Mouse (Mus musculus) embryo, embryonic 9.5 days (tissue): Measurements from ENCODE around the gene Cux2.

Experiments
- DNase-seq: peaks from one replicate; pipeline ENCODE4 v3.0.0-alpha.2; 2017; ENCODE audit errors: extremely low spot score

Cux2 gene

DNA sequence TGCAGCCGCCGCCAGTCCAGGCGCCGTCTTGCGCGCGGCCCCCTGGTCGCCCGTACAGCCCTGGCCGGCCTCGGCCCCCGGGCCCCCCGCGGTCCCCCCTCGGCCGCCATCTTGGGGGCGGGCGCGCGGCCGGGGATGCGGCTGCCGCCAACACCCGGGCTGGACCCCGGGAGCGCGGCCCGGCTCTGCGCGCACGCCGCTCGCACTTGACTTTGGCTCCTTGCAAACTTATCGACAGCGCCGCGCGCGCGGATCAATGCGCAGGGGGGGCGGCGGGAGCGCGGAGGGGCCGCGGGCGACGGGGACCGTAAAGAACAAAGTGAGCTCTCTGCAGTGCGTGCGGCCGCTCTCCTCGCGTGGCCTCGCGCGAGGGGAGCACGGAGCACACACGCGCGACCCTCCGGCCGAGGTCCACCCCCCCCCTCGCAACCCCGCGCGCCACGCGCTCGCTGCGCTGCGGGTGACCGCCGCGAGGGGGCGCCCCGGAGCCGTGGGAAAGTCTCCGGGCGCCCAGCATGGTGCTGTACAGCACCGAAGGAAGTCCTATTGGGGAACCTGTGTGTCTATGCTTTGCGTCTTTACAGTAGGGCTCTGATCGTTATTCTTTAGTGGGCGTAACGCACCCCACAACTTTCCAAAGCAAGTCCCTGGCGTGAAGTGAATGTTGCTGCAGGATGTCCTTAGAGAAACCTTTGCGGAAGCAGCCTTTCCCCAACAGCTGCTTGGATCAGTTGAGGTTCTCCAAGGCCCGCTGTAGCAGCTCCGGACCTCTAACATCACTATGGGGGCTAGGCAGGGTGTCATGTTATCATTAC lies at the start of gene Cux2:
Cux2 (minus strand) TSS at position 86 of the 815 bp plus-strand sequence.
- peak; percentile 83 for DNase-seq

DNA sequence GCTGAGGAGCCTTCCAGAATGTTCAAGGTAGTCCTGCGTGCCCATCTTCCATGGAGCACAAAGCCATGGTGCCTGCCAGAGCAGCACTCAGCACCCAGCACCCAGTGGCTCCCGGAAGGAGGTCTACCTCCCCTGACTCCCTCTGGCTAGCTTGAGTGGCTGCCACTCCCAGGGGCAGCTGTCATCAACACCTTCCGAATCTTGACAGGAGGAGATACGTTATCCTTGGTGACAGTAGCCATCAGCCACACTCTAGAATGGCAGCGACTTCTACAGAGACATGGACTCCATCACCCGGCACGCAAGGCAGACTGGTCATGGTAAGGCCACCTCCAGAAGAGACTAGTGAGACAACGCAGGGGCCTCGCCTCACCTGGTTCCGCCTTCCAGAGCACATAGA lies 44.5 kb upstream of the Cux2 start:
- DNase-seq: no peak

DNA sequence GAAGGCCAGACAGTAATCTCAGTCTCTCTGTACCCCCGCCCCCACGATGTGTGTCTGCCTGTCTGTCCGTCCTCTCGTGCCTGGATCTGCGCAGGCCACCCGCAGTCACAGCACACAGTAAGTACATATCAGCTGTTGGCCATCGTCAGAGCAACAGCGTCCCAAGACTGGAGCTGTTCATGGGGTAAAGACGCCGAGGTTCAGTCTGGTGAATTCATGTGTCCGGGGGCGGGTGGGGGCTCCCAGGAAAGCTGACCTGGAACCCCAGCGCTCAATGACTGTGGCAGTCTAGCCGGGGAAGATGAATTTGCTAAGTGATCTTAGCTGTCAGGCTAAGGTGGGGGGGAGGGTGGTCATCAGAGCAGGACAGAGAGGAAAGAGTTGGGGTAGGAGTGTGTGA lies 43.8 kb upstream of the Cux2 start:
- DNase-seq: no peak

DNA sequence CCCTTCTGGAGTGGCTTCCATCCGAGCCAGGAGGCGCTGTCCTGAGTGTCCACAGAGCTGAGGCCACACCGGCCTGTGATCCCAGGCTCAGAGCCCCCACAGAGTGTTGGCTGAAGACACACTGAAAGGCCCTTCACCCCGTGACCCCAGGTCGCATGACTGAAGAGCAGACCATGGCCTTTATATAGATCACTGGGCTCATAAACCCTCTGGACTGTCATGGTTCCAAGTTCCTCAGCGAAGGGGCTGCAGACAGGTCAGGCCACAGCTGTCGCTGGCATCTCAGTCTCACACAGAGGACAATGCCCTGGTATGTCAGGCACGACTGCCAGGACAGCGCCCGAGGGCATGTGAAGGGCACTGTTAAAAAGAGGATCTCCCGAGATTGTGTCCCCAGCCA lies 42.9 kb upstream of the Cux2 start:
- DNase-seq: no peak

DNA sequence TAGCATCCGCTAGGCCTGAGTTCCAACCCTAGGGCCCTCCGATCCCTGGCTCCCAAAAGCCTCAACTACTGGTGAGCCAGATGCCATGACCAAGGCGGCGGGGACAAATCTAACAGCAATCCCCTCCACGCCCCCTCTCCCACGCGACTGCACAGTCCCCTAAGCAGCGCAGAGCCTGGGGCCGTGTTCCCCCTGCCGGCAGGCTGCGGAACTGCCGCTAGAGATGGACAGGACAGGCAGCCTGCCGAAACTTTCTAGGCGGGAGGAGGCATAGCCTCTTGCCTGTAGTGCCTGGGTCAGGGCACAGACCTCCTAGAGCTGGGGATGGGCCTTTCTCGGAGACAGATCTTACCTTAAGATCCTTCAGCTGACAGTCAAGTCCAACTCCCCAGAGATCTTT lies 41.2 kb upstream of the Cux2 start:
- peak; percentile 78 for DNase-seq

DNA sequence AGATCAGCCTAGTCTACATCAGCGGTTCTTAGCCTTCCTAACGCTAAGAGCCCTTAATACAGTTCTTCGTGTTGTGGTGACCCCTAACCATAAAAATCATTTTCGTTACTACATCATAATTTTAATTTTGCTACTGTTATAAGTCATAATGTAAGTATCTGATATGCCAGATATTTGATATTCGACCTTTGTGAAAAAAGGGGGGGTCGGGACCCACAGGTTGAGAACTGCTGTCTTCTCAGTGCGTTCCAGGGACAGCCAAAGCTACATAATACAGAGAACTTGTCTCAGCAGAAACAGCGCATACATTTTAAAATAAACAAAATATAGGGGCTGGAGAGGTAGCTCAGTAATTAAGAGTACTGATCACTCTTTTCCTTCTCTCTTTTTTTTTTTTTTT lies 39.8 kb upstream of the Cux2 start:
- no peak for DNase-seq

DNA sequence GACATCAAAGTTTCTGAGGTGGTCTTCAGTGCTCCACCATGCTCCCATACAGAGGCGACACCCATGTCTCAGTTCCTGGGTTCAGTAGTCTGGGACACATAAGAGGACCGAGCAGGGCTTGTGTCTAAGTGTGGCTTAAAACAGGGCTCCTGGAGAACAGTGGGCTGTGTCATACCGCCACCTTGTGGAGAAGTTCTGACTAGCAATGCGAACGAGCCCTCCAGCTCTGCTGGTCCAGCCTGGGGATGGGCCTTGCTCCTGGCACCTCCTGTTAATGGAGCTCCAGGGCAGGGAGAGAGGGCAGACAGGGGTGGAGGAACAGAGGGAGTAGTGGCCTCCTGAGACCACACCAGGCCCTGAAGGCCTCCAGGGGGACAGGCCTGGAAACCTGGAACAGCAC lies 39.0 kb upstream of the Cux2 start:
- peak; percentile 86 for DNase-seq

DNA sequence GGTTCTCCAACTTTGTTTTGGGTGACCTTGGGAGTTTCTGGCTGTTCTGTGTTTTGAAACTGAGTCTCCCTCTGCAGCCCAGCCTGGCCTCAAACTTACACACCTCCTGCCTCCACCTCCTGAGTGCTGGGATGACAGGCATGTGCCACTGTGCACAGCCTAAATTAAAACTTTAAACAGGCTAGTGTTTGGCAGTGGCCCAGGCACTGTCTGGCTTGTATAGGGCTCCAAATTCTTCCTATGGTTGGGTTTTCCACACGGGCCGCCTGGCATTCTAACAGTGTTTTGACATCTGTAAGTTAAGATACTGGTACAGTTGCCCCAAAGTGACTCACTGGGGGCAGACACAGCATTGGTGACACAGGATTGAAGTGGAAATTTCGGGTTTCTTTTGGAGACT lies 36.2 kb upstream of the Cux2 start:
- DNase-seq: no peak

DNA sequence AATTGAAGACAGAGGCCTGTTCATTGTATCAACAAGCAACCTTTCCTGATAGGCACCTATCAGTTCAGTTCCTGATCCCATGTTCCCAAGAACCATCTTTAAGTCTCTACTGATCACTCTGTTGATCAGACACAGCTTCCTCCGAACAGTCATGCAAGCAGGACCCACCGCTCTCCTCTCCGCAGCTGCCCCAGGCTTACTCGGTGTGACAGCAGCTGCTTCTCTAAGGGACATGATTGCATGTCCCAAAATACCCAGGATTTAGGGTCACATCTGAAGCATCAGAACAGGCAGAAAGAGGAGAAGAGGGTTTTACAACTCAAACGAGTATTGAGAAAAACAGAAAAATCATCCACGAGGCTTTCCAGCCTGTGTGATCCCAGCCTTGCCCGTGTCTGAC lies 35.4 kb upstream of the Cux2 start:
- DNase-seq: no peak

DNA sequence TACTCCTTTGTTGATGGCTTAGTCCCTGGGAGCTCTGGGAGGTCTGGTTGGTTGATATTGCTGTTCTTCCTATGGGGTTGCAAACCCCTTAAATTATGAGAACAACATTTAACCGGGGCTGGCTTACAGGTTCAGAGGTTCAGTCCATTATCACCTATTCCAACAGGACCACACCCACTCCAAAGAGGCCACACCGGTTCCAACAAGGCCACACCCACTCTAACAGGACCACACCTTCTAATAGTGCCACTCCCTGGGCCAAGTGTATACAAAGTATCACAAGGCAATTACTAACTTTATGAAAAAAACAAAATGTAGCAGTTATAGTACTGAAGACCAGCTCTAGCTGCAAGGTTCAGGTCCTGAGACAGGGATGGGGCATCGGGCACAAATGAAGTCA lies 34.6 kb upstream of the Cux2 start:
- no peak for DNase-seq

DNA sequence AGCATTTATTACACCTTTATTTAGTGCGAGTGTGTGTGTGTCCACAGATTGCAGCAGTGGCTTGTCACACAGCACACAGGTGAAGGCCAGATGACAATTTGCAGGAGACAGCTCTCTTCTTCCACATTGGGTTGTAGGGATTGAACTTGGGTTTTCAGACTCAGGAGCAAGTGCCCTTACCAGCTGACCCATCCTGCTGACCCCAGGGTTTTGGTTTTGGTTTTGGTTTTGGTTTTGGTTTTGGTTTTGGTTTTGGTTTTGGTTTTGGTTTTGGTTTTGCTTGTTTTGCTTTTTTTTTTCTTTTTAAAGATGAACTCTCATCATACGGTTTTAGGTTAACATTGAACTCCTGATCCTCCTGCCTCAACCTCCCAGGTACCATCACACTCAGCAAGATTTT lies 33.4 kb upstream of the Cux2 start:
- DNase-seq: no peak

DNA sequence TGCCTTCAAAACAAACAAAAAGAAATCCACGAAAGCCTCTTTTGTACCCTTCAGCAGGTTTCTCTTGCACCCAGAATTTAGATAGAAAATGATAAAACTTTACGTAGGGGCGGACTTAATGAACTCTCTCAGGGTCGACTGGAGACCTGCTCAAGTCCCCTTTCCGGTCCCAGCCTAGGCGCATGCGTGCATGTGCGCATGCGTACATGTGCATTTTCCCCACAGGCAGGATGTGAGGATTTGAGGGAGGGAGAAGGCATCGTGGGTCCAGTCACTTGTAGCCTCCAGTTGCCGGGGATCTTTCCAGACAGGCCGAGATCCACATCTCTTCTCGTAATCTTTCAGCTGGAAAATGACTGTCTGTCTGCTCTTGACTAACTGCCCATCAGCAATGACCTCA lies 31.6 kb upstream of the Cux2 start:
- DNase-seq: no peak

DNA sequence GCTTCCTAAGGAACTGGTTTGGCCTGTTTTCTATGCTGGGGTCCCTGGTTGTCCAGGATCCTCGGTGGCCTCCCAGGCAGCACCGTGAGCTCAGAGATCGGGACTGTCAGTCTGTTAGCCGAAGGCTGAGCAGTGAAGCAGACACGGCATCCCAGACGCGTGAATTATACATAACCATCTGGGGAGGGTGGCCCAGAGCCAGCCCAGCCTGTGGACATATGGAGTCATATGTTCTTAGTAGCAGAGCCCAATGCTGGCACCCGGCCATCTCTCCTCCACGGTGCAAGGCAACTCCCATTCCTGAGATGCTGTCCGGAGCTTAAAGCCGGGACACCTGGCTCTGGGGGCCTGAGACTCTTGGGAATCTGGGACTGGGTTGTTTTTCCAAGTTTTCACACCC lies 31.0 kb upstream of the Cux2 start:
- no peak for DNase-seq

DNA sequence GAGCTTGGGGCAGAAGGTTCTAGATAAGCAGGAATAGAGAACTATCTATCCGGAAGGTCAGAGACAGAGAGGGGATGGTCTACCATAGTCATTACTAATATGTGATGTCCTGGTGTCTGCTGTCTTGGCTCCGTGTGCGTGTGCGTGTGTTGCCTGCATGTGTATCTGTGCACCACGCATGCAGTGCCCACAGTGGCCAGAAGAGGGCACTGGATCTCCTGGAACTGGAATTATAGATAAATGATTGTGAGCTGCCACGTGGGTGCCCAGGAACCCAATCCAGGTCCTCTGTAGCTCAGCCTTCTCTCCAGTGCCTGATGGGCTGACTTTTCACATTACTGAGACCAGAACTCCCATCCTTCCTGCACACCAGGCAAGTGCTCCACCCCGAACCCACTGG lies 29.9 kb upstream of the Cux2 start:
- DNase-seq: no peak

DNA sequence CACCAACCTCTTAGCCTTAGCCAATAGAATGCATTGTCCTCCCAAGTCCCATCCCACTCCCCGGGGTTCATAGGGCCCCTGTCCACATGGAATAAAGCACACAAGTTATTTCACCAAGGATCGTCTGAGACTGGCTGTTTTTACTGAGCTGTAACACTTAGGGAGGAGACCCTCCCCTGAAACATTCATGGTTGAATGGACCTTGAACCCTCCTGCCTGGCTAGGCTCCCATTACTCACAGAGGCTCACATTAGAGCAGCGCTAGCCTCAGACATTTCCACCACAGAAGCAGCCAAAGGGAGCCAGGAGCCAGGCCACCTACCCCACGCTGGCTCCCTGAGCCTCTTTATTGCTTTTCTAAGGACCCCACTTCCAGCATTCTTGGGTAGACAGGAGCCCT lies 27.3 kb upstream of the Cux2 start:
- DNase-seq: no peak

DNA sequence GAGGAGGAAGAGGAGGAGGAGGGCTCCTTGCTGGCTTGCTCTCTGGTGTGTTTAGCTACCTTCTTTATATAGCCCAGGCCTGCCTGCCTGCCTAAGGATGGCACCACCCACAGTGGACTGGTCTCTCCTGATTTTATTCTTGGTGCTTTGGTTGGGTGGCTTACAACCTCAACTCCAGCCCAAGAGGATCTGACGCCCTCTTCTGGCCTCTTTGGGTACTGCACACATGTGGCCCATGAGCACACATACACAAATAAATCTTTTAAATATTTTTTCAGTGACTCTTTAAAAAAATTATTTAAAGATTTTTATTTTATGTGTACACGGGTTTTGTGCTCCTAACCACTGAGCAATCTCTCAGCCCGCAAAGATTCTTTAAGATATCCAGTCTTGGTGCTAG lies 25.8 kb upstream of the Cux2 start:
- DNase-seq: no peak

DNA sequence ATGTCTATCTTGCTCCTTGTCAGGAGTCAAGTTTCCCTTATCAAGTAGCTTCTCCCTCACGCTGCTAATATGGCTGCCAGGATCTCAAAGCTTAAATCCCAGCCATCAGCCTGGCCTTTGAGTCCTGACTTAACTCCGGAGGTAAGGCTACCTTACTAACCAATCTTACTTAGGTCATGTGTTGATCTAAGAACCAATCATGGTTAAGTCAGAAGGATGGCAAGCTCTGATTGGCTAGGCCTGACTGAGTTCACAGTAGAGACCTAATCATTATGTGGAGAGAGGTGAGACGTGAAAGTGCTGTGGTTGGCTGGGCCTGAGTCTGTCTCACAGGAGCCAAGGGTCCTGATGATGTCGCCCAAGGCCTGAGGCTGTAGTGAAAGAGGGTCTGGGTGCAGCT lies 22.1 kb upstream of the Cux2 start:
- DNase-seq: no peak

DNA sequence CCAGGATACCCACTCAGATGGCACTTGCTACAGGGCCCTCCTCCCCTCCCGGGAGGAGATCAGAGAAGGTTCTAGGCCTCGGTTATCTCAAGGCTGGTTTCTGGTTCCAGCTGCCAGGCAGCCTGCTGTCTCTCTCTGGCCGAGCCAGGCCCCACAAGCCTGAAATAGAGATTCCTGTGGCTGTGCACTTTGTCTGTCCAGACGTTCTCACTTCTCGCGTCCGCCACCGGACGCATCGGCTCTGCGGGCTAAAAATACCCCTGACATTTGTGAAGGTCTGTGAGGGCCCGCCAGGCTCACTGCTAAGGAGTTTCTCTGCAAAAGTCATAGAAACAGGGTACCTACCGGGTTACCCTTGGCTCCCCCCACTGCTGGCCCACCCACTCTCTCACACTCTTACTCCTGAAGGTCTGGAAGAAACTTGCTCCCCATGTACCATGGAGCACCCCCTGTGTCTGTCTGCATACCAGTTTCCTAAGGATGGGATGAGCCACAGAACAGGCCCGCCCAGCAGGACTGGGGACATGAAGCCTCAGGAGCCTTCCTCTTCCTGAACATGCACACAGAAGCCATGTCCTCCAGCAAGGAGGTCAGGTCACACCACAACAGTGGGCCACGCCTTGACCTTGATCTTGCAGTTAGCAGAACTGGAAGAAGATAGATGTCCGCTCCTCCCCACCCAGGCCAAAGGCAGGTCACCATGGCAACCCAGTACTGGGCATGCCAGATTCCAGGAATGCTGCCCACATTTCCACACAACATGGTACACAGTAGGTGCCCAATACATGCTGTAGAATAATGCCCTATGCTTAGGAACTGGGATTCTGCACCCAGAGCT lies 21.3 kb upstream of the Cux2 start:
- no peak for DNase-seq

DNA sequence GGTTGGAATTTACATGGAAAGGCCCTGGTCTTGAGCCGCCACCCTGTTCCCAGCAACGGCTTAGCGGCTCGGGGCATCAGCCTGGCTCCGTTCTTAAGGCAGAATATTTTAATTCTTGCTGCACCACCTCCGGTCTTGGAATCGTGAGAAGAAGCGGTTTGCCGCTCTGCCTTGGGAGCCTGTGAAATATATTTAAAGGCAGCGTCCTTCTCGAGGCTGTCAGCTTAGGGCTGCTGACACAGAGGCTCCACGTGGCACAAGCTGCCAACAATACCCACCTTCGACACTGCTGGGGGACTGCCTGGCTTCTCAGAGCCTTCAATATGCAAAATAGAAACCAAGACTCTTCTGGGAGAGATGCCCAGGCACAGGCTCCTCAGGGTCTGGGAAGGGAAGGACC lies 18.7 kb upstream of the Cux2 start:
- DNase-seq: no peak

DNA sequence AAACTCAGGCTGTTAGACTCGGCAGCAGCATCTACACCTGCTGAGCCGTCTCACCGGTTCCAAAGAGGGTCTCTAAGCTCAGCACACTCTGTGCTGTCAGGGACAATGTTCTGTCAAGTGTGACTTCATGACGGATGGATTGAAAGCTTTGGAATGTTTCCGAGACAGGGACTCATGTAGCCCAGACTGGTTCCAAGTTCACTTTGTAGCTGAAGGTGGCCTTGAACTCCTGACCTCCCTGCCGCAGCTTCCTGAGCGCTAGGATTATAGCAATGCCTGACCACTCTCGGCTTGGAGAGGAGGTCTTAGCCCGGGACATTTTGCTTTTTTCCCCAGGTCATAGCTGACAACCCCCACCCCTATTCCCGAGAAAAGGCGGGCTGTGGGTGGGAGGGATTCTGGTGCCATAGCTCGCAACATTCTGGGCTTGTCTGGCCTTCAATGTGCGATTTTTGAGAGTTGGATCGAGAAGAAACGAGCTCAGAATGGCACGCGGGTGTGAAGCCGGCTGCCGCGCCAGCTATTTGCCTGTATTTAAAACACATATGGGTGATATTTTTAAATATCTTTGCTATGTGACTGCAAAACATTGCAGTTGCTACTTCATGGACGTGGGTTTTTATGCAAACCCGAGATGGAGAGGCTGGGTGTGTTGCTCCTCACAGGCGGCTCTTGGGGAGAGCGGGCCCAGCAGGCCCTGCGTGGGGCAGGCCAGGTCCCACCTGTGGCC lies 13.5 kb upstream of the Cux2 start:
- no peak for DNase-seq

DNA sequence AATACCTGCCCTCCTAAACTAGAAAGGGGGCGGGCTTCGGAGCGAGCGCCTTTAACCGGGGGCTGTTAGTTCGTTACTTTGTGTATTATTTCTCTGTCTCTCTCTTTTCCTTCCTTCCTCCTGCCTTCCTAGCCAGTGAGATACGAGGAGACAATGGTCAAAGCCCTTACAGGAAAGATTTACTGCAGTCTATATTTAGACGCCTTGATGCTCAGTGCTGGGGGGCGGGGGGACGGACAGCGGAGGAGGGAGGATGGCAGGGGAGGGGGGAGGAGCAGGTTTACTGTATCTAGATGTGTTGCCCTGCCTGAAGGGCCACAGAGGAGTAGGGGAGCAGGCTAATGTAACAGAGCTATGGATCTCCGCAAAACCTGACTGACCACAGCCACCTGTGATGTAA lies 12.6 kb upstream of the Cux2 start:
- no peak for DNase-seq

DNA sequence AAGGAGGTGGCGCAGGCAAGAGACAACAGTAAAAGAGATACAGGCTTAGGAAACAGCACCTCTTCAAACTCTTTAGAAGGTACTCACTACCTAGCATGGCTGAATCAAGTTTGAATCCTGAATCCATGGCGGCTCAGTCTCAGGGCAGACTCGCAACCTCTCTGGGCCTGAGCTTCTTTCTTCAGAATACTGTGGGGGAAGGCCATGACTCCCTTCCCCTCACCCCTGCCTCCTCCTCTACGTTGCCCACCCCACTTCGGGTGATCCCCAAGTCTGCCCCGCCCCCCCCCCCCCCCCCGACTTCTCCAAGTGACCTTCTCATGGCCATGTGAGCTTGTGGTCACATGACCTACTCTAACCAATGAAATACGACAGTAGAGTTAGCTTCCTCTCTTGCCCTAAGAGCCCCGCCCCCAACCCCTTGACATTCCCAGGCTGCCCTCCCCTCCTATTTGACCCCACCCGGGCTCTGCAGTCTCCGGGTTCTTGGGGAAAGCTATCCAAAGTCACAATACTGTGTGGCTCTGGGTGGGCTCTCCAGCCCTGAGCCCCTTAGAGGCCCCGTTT lies 10.9 kb upstream of the Cux2 start:
- peak; percentile 64 for DNase-seq
